In genomic region chr11:115877174-115877755, GRCm38 (mm10) we compare ENCODE assay signal across 1 mouse cellular context.
TF ChIP-seq lines count a peak whose summit lies in the region.

No protein-coding gene starts in this region.

TF ChIP-seq in MEL, 35 proteins besides CTCF, POLR2A, EP300 and RAD21:
- peak; percentile 37; the same call in 1 of the 2 replicates for TF ChIP-seq ELF1 (IDR thresholded peaks at IDR 0.05; ENCODE audit: low read depth, low read length)
- 0 out of 2 replicates have a peak, but pooled peaks have one; percentile 14 for TF ChIP-seq GATA1 (IDR thresholded peaks at IDR 0.05; ENCODE audit: low read depth, low read length)
- no peak for TF ChIP-seq MAZ (IDR thresholded peaks at IDR 0.05; ENCODE audit: low read depth, low read length)
- TF ChIP-seq ZNF384 (IDR thresholded peaks at IDR 0.05; ENCODE audit: low read depth, low read length), result no peak
- no peak for TF ChIP-seq CHD1 (IDR thresholded peaks at IDR 0.05; ENCODE audit: low read depth, low read length)
- no peak for TF ChIP-seq ZKSCAN1 (IDR thresholded peaks at IDR 0.05; ENCODE audit: low read depth, low read length)
- no peak for TF ChIP-seq MXI1 (IDR thresholded peaks at IDR 0.05; ENCODE audit: low read depth, low read length)
- TF ChIP-seq POLR2AphosphoS5 (IDR thresholded peaks at IDR 0.05; ENCODE audit: borderline replicate concordance, low read depth, low read length), result no peak
- TF ChIP-seq HCFC1 (IDR thresholded peaks at IDR 0.05; ENCODE audit: low read depth, low read length), result peak; percentile 51; the same call in 1 of the 2 replicates
- TF ChIP-seq TBP (IDR thresholded peaks at IDR 0.05; ENCODE audit: low read depth, low read length), result no peak
- TF ChIP-seq USF1 (IDR thresholded peaks at IDR 0.05; ENCODE audit: low read depth, low read length), result no peak
